Mouse (Mus musculus): Measurements from ENCODE around the gene Id3.

GRCm38 (mm10) chr4:136149045-136149379 is 5.7 kb downstream of the Id3 start:
- TF ChIP-seq POLR2A (IDR thresholded peaks at IDR 0.05; ENCODE audit: borderline replicate concordance, control insufficient read depth, low read depth, low read length) (no peak), CTCF (IDR thresholded peaks at IDR 0.05; ENCODE audit: control insufficient read depth, insufficient read depth, low read length) (no peak)
